Comparison of ENCODE assay signal across 7 mouse cellular contexts in the genomic region with DNA sequence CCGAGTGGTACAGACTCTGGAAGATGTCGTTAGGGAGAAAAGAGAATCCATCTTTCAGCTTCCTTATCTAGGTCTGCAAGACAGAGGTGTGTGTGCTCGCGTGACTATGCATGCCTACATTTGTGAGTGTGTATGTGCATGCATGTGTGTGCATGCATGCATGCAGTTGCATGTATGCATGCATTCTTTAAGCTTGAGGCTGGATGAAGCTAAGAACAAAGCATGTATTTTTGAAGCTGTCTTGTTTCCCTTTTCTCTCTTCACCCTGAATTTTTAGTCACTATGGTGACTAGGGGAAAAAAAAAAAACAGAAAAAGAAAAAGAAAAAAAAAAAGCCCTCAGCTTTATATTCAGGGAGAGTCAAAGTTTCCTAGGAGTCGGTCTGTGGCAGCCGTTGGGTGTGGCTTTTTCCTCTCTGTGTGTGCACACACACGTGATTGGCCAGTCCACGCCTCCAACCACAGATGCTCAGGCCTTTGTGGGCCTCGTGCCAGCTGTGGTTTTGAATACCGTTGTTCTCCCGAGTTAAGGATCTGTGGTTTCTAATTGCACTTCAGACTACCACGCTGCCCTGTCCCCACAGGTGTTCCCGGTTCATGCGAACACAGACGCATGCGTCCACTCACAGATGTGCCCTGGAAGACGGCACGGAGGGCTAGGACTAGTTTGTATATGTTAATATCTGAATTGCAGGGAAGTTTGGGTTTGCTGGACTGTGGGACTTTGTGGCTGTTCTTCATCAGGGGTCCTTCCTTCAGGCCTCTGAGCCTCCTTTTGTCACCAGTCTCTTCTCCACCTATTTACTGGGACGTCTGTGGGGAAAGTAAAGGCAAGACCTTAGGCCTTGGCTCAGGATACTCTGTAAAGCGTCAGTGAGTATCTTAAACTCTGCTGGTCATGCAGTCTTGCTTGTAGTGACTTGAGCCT.
A peak's percentile ranks its signal among the peaks of the same experiment; 100 is the strongest.
DNase-seq lines count a peak whose midpoint lies in the region; ATAC-seq lines count a peak whose summit lies in the region.

No protein-coding gene starts in this region.

- no peaks in the 10 kb centered on the region for H3K27me3 ChIP-seq in embryonic facial prominence, embryonic 12.5 days
- no peaks in the 10 kb centered on the region for H3K27me3 ChIP-seq in heart, embryonic 15.5 days
- H3K27me3 ChIP-seq in midbrain, embryonic 11.5 days (ENCODE audit: control insufficient read depth, insufficient read depth, low read length): no peaks in the 10 kb centered on the region
- no peaks in the 10 kb centered on the region for H3K27me3 ChIP-seq in splenic B cell, adult 2 months (ENCODE audit: control insufficient read depth, insufficient read depth, low read length, poor library complexity, severe bottlenecking)

- 0 out of 2 replicates have a peak overlapping the region, but pooled peaks have one; percentile 4 for H3K4me2 ChIP-seq in embryonic facial prominence, embryonic 12.5 days (replicated peaks)
- H3K4me2 ChIP-seq in heart, embryonic 15.5 days: no peak overlapping the region
- no peak overlapping the region for H3K4me2 ChIP-seq in midbrain, embryonic 11.5 days

- peak overlapping the region; percentile 70 for H3K27ac ChIP-seq in embryonic facial prominence, embryonic 12.5 days
- H3K27ac ChIP-seq in heart, embryonic 15.5 days: peak overlapping the region; percentile 48
- peak overlapping the region; percentile 69 for H3K27ac ChIP-seq in midbrain, embryonic 11.5 days (ENCODE audit: low read depth, low read length)

- no peaks in the 10 kb centered on the region for H3K9me3 ChIP-seq in embryonic facial prominence, embryonic 12.5 days
- H3K9me3 ChIP-seq in heart, embryonic 15.5 days (replicated peaks): no peaks in the 10 kb centered on the region
- no peaks in the 10 kb centered on the region for H3K9me3 ChIP-seq in midbrain, embryonic 11.5 days (ENCODE audit: control insufficient read depth, low read length)

- intact Hi-C loops in left cerebral cortex, postnatal 10 days (cut with DNase I): no loop called here

- H3K36me3 ChIP-seq in embryonic facial prominence, embryonic 12.5 days: no peaks in the 10 kb centered on the region
- H3K36me3 ChIP-seq in heart, embryonic 15.5 days: no peaks in the 10 kb centered on the region
- H3K36me3 ChIP-seq in midbrain, embryonic 11.5 days (ENCODE audit: control insufficient read depth, insufficient read depth, low read length): no peaks in the 10 kb centered on the region
- H3K36me3 ChIP-seq in splenic B cell, adult 2 months (ENCODE audit: control insufficient read depth, insufficient read depth, low read length, poor library complexity, severe bottlenecking): no peaks in the 10 kb centered on the region

- H3K4me3 ChIP-seq in embryonic facial prominence, embryonic 12.5 days: no peak overlapping the region
- H3K4me3 ChIP-seq in heart, embryonic 15.5 days: no peak overlapping the region
- H3K4me3 ChIP-seq in midbrain, embryonic 11.5 days (ENCODE audit: low read depth, low read length): no peak overlapping the region

- no peak overlapping the region for H3K9ac ChIP-seq in embryonic facial prominence, embryonic 12.5 days
- H3K9ac ChIP-seq in heart, embryonic 15.5 days: no peak overlapping the region
- H3K9ac ChIP-seq in midbrain, embryonic 11.5 days (ENCODE audit: low read length): no peak overlapping the region

- DNase-seq in 3134 (ENCODE audit: extremely low read depth, insufficient read length, low spot score) (peak; percentile 84), 416B (ENCODE audit: low read depth) (peak; percentile 97)
- DNase-seq in left cerebral cortex, postnatal 10 days (ENCODE audit: extremely low spot score in 1 of 2, low spot score in 2 of 2): peak; percentile 62 to 91
- peak; percentile 90 for DNase-seq in midbrain, embryonic 11.5 days (ENCODE audit: low spot score, missing footprints)
- DNase-seq in splenic B cell, adult 2 months (ENCODE audit: low read depth, low spot score): peak; percentile 64

- WGBS in embryonic facial prominence, embryonic 12.5 days: 48% methylated on average over 20 of the region's 20 CpGs
- 49% methylated on average over 20 of the region's 20 CpGs for WGBS in heart, embryonic 15.5 days
- WGBS in midbrain, embryonic 11.5 days: 67% methylated on average over 20 of the region's 20 CpGs

- 0 out of 2 replicates have a peak, but pooled peaks have one; percentile 22 for ATAC-seq in embryonic facial prominence, embryonic 12.5 days (ENCODE audit: insufficient number of reproducible peaks, insufficient read depth, low FRiP score, low TSS enrichment)
- ATAC-seq in heart, embryonic 15.5 days (replicated peaks; ENCODE audit: insufficient number of reproducible peaks, insufficient read depth, low FRiP score, low read depth): no peak; the same call in 1 of the 2 replicates
- ATAC-seq in midbrain, embryonic 11.5 days (ENCODE audit: low FRiP score): peak; percentile 83

- peaks cover 32% of the 10 kb centered on the region for H3K4me1 ChIP-seq in embryonic facial prominence, embryonic 12.5 days
- peaks cover 37% of the 10 kb centered on the region for H3K4me1 ChIP-seq in heart, embryonic 15.5 days (replicated peaks)
- peaks cover 13% of the 10 kb centered on the region for H3K4me1 ChIP-seq in midbrain, embryonic 11.5 days (ENCODE audit: control insufficient read depth, insufficient read depth, low read length)
